Mouse (Mus musculus) layer of hippocampus, adult 9-10 months (tissue): ENCODE results near the gene Adad2.

Experiments
- DNase-seq: peaks from one replicate; pipeline ENCODE4 v3.0.0; 2022; ENCODE audit warnings: low spot score

The Adad2 gene

GRCm38 (mm10) chr8:119616811-119617210 lies 4.3 kb downstream of the Adad2 start:
- no peak for DNase-seq

- DNase-seq: no peak
Measured at GRCm38 (mm10) chr8:119617586-119617985, 5.0 kb downstream of the Adad2 start.

GRCm38 (mm10) chr8:119618887-119619286 lies 6.3 kb downstream of the Adad2 start:
- DNase-seq: no peak

GRCm38 (mm10) chr8:119620116-119620840 lies 7.7 kb downstream of the Adad2 start:
- no peak for DNase-seq

GRCm38 (mm10) chr8:119620848-119621465 lies 8.4 kb downstream of the Adad2 start:
- no peak for DNase-seq

GRCm38 (mm10) chr8:119622555-119622954 lies 10.0 kb downstream of the Adad2 start:
- no peak for DNase-seq

GRCm38 (mm10) chr8:119623061-119623460 lies 10.5 kb downstream of the Adad2 start:
- no peak for DNase-seq

- no peak for DNase-seq
Measured at GRCm38 (mm10) chr8:119623744-119624143, 11.2 kb downstream of the Adad2 start.

GRCm38 (mm10) chr8:119624916-119625315 lies 12.4 kb downstream of the Adad2 start:
- DNase-seq: no peak

- DNase-seq: no peak
Measured at GRCm38 (mm10) chr8:119625788-119626187, 13.2 kb downstream of the Adad2 start.

GRCm38 (mm10) chr8:119627199-119627598 lies 14.7 kb downstream of the Adad2 start:
- DNase-seq: no peak

GRCm38 (mm10) chr8:119627613-119628359 lies 15.2 kb downstream of the Adad2 start:
- DNase-seq: no peak

- DNase-seq: no peak
Measured at GRCm38 (mm10) chr8:119630841-119631240, 18.3 kb downstream of the Adad2 start.

GRCm38 (mm10) chr8:119632246-119632645 lies 19.7 kb downstream of the Adad2 start:
- no peak for DNase-seq

- no peak for DNase-seq
Measured at GRCm38 (mm10) chr8:119632909-119633308, 20.4 kb downstream of the Adad2 start.

- DNase-seq: no peak
Measured at GRCm38 (mm10) chr8:119634616-119635336, 22.2 kb downstream of the Adad2 start.

GRCm38 (mm10) chr8:119635378-119635777 lies 22.8 kb downstream of the Adad2 start, which contains the start of gene Kcng4:
TSS of gene Kcng4 (minus strand) at chr8:119635680.
- no peak for DNase-seq

- DNase-seq: no peak
Measured at GRCm38 (mm10) chr8:119635958-119636357, 23.4 kb downstream of the Adad2 start.

GRCm38 (mm10) chr8:119636766-119637165 lies 24.2 kb downstream of the Adad2 start:
- DNase-seq: no peak

- DNase-seq: no peak
Measured at GRCm38 (mm10) chr8:119637381-119637780, 24.8 kb downstream of the Adad2 start.

- DNase-seq: no peak
Measured at GRCm38 (mm10) chr8:119638261-119638660, 25.7 kb downstream of the Adad2 start.

- no peak for DNase-seq
Measured at GRCm38 (mm10) chr8:119639798-119640197, 27.3 kb downstream of the Adad2 start.
